In genomic region chr1:45672443-45673156, GRCm38 (mm10) we compare ENCODE assay signal across 9 mouse cellular contexts.
DNase-seq lines count a peak whose midpoint lies in the region; ATAC-seq and TF ChIP-seq lines count a peak whose summit lies in the region.
"Had no signal": no experiment of that assay in that cellular context is flagged by ENCODE, and none has a peak within 500 bp of the region (broad histone marks: within the 10 kb centered on the region; RNA-seq: fewer than 3 reads in every experiment).

No protein-coding gene starts in this region.

- no peak overlapping the region for H3K27ac ChIP-seq in ES-E14 (ENCODE audit: insufficient read depth, low read depth, low read length, poor library complexity, severe bottlenecking)
- H3K27ac ChIP-seq in intestine, postnatal 0 days (ENCODE audit: low read depth, low read length), result no peak overlapping the region
- no peak overlapping the region for H3K27ac ChIP-seq in midbrain, embryonic 16.5 days (ENCODE audit: low read length)

- H3K9me3 ChIP-seq in ES-E14 (ENCODE audit: control insufficient read depth, insufficient read depth, low read depth, low read length), result no peaks in the 10 kb centered on the region
- H3K9me3 ChIP-seq in intestine, postnatal 0 days (ENCODE audit: control insufficient read depth), result no peaks in the 10 kb centered on the region
- H3K9me3 ChIP-seq in midbrain, embryonic 16.5 days (replicated peaks; ENCODE audit: control insufficient read depth, low read length, poor library complexity, severe bottlenecking), result no peaks in the 10 kb centered on the region

- no peaks in the 10 kb centered on the region for H3K4me1 ChIP-seq in ES-E14 (ENCODE audit: control insufficient read depth in 2 of 2, insufficient read depth in 2 of 2, low read length in 2 of 2, poor library complexity in 1 of 2)
- no peaks in the 10 kb centered on the region for H3K4me1 ChIP-seq in intestine, postnatal 0 days (replicated peaks; ENCODE audit: control insufficient read depth, insufficient read depth, low read length)
- no peaks in the 10 kb centered on the region for H3K4me1 ChIP-seq in midbrain, embryonic 16.5 days (ENCODE audit: control insufficient read depth, insufficient read depth, low read length)

- no peaks in the 10 kb centered on the region for H3K27me3 ChIP-seq in intestine, postnatal 0 days (replicated peaks; ENCODE audit: control insufficient read depth, insufficient read depth, low read length)
- no peaks in the 10 kb centered on the region for H3K27me3 ChIP-seq in midbrain, embryonic 16.5 days (ENCODE audit: control insufficient read depth, insufficient read depth, low read depth, low read length)

- no peaks in the 10 kb centered on the region for H3K36me3 ChIP-seq in ES-E14 (ENCODE audit: control insufficient read depth, insufficient read depth, low read length, poor library complexity, severe bottlenecking)
- H3K36me3 ChIP-seq in intestine, postnatal 0 days (ENCODE audit: control insufficient read depth, insufficient read depth), result no peaks in the 10 kb centered on the region
- H3K36me3 ChIP-seq in midbrain, embryonic 16.5 days (ENCODE audit: control insufficient read depth, insufficient read depth, low read length), result no peaks in the 10 kb centered on the region

- no peak for ATAC-seq in intestine, postnatal 0 days
- ATAC-seq in midbrain, embryonic 16.5 days, result peak; percentile 77; the same call in 1 of the 2 replicates

- no peak overlapping the region for H3K4me2 ChIP-seq in intestine, postnatal 0 days (replicated peaks; ENCODE audit: low read depth)
- H3K4me2 ChIP-seq in midbrain, embryonic 16.5 days (ENCODE audit: low read length), result no peak overlapping the region

- intact Hi-C loops in left cerebral cortex, postnatal 14 days (cut with DNase I), result loop anchor here (5.0 kb wide), 1 partner anchor 240 kb away; no protein-coding TSS in a partner anchor

- 36% methylated on average over 5 of the region's 5 CpGs for WGBS in intestine, postnatal 0 days
- 59% methylated on average over 5 of the region's 5 CpGs for WGBS in midbrain, embryonic 16.5 days

- in situ Hi-C loops in ES-E14 (cut with MboI; ENCODE audit: low sequenced_read_pairs in 2 of 2, unreplicated experiment in 2 of 2), result no loop called here

- no peak overlapping the region for H3K4me3 ChIP-seq in ES-E14 (ENCODE audit: insufficient read depth in 1 of 2, low read depth in 1 of 2, low read length in 2 of 2, poor library complexity in 1 of 2, severe bottlenecking in 1 of 2)
- no peak overlapping the region for H3K4me3 ChIP-seq in intestine, postnatal 0 days (ENCODE audit: low read depth, low read length)
- no peak overlapping the region for H3K4me3 ChIP-seq in midbrain, embryonic 16.5 days (ENCODE audit: low read depth, low read length)
- H3K4me3 ChIP-seq: erythroblast, embryonic 14.5 days had no signal

- DNase-seq in ES-E14 (ENCODE audit: low read depth, low spot score), result peak; percentile 9
- DNase-seq in adrenal gland, postnatal 36 days, result peak; percentile 74 to 77
- peak; percentile 61 for DNase-seq in gastrocnemius, postnatal 10 days
- DNase-seq in left cerebral cortex, postnatal 14 days (ENCODE audit: low spot score in 2 of 2), result peak; percentile 31 to 56
- peak; percentile 43 to 85 for DNase-seq in urinary bladder, adult 18-20 months (ENCODE audit: low spot score in 2 of 2)
- DNase-seq in B cell, adult 2 months, result no peak

- H3K9ac ChIP-seq in ES-E14 (ENCODE audit: insufficient read depth, low read depth, low read length, poor library complexity, severe bottlenecking), result no peak overlapping the region
- H3K9ac ChIP-seq in intestine, postnatal 0 days (ENCODE audit: low read depth, low read length), result no peak overlapping the region
- no peak overlapping the region for H3K9ac ChIP-seq in midbrain, embryonic 16.5 days (ENCODE audit: low read depth, low read length)

- peak; percentile 71 for TF ChIP-seq CTCF in intestine, postnatal 0 days (IDR thresholded peaks at IDR 0.05; ENCODE audit: low read depth)

TF ChIP-seq in ES-E14, 5 proteins besides CTCF, POLR2A, EP300 and RAD21:
- TF ChIP-seq CHD2 (IDR thresholded peaks at IDR 0.05; ENCODE audit: low read depth, low read length) (no peak), MAFK (IDR thresholded peaks at IDR 0.05; ENCODE audit: insufficient read depth, low read depth, low read length) (peak; percentile 90)

Comparison
In these comparisons a context has a peak if more than half of its experiments do, and no peak if none do; other contexts are left out.
1. DNase-seq: peak in ES-E14 (single experiment), adrenal gland, postnatal 36 days (2 of 2), gastrocnemius, postnatal 10 days (single experiment), left cerebral cortex, postnatal 14 days (2 of 2) and urinary bladder, adult 18-20 months (2 of 2); none in B cell, adult 2 months (0 of 2).